Mouse (Mus musculus): ENCODE results near the gene Rlbp1.

Gene Rlbp1

DNA sequence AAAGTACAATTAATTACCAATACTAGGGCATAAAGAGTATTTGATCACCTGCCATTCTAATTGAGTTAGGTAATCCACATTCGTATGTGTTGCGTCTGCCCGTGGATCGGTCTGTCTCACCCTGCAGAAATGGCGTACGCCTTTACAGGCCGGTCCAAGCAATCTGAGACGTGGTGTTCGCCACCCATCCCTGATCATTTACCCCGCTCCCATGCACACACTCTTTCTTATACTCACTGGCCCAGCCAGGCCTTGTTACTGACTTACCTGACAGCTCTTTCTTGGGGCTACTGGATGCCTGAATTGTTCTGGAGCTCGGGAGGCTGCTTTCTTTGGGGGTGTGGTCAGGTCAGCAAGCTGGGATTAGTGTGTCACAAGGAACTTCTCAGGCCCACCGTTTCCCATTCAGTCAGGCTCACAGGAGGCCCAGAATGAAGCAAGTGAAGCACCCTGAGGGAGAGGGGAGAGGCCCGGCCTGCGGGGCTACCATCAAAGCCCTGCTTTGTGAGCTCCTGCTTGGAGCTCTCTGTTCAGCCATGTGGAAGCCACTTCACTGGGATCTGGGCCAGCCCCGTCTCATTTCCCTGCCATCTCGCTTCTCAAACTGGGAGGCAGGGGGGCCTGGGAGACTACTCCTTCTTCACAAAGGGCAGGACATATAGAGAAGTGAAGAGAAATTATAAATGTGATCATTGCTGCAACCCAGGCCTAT is at the start of gene Rlbp1:
TSS of gene Rlbp1 (minus strand) at position 627 of the 712 bp plus-strand sequence.
- no peak for DNase-seq (ENCODE audit: low spot score)

GRCm38 (mm10) chr7:79428243-79428642 is 41.4 kb upstream of the Rlbp1 start:
- DNase-seq (ENCODE audit: low spot score) = peak; percentile 67

DNA sequence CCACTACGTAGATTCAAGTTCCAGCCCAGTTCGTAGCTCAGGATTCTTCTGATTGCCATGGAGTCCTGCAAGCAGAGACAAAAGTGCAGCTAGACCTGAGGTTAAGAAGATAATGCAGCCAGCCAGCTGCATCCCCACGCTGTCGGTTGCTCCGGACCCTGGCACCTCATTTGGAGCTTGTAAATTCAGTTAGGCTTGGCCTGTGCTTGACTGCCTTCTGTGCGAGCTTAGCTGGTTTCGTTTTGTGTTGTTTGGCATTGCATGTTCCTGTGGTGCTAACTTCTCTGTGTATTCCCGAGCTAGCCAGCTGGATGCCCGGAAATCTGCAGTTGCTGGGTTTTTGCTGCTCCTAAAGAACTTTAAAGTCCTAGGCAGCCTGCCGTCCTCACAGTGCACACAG is 39.0 kb upstream of the Rlbp1 start:
- DNase-seq (ENCODE audit: low spot score) = no peak

GRCm38 (mm10) chr7:79422876-79423275 is 36.0 kb upstream of the Rlbp1 start:
- no peak for DNase-seq (ENCODE audit: low spot score)

DNA sequence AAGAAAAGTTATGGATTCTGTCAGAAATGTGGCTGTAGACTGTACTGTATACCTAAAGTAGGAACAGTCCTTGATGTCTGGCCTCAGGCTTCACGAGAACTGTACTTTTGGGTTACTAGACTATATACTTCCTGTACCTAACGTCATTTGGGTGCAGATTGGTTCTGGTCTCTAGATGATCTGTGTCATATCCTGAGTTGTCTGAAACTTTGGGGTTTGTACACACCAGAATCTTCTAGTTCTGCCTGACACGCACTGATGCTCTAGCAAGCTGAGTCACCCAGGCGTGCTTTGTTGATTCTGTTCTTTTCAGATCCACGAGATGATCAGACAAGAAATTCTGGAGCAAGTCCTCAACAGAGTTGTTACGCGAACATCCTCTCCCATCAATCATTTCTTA is 33.1 kb upstream of the Rlbp1 start:
- no peak for DNase-seq (ENCODE audit: low spot score)

GRCm38 (mm10) chr7:79414449-79415375 is 27.9 kb upstream of the Rlbp1 start:
- DNase-seq (ENCODE audit: low spot score) = no peak

DNA sequence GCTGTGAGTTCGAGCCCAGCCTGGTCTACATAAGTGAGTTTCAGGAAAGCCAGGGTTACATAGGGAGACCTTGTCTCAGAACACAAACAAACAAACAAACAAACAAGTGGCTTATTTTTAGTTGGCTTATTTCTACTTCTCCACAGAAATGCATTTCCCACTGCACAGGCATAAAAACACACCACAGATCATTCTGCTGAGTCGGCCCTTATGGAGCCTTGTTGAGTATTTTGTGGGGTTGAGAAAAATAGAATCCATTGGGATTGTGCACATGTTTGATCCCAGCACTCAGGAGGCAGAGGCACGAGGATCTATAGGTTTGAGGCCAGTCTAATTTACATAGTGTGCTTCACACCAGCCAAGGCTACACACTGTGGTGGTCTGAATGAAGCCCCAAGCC is 13.4 kb upstream of the Rlbp1 start:
- no peak for DNase-seq (ENCODE audit: low spot score)

GRCm38 (mm10) chr7:79398971-79399370 is 12.1 kb upstream of the Rlbp1 start:
- no peak for DNase-seq (ENCODE audit: low spot score)

- no peak for DNase-seq (ENCODE audit: low spot score)
Measured at GRCm38 (mm10) chr7:79398426-79398825, 11.6 kb upstream of the Rlbp1 start.

DNA sequence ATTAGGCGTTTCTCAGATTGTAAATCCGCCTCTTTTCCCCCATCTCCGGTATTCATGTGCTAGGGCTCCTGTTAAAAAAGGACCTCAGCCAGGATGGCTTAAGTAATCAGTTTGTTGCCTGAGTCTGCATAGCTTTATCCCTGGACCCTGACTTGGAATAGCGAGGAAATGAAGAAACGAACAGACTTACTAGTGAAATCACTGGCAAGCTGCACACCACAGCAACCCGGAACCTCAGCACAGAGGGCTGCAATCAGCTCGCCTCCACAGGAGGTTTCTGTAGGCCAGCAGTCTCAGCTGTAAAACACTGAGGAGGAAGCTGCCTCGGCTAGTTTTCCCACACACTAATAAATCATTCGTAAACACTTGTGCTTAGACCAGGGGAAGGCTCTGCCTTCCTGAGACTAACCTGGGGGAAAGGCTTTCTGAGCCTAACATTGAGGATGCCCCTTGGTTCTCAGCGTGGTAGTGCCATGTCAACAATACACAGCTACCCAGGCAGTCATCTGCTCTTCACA is 10.7 kb upstream of the Rlbp1 start:
- DNase-seq (ENCODE audit: low spot score) = no peak

- DNase-seq (ENCODE audit: low spot score) = no peak
Measured at GRCm38 (mm10) chr7:79395186-79395585, 8.3 kb upstream of the Rlbp1 start.

DNA sequence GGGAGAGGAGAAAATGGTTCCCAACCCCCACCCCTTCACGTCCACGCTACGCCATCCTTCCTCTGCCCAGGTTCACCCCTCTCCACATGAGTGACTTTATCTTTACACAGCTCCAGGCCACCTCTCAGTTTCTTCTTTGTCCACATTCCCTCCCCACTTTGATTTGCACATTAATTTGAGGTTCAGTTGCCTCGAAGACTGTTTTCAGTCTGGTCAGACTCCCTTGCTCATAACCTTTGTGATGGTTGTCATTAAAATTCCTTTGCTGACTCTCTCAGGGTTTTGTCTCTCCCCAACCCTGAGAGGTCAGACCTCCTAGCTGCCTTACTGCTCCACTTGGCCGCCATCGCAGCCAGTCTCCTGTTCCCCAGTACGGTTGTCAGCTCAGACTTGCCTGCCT is 7.8 kb upstream of the Rlbp1 start:
- DNase-seq (ENCODE audit: low spot score) = no peak

DNA sequence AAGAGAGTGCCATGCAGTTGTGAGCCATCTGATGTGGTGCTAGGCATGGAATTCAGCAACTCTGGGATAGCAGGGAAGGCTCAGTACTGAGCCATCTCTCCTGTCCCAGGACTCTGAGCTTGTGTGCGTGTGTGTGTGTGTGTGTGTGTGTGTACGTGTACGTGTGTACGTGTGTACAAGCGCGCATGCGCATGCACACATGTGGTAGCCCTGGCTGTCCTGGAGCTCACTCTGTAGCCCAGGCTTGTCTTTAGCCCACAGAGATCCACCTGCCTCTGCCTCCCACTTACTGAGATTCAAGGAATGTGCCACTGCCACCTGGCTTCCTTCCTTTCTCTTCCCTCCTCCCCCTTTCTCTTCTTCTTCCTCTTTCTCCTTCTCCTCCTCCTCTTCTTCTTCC is 7.1 kb upstream of the Rlbp1 start:
- no peak for DNase-seq (ENCODE audit: low spot score)

DNA sequence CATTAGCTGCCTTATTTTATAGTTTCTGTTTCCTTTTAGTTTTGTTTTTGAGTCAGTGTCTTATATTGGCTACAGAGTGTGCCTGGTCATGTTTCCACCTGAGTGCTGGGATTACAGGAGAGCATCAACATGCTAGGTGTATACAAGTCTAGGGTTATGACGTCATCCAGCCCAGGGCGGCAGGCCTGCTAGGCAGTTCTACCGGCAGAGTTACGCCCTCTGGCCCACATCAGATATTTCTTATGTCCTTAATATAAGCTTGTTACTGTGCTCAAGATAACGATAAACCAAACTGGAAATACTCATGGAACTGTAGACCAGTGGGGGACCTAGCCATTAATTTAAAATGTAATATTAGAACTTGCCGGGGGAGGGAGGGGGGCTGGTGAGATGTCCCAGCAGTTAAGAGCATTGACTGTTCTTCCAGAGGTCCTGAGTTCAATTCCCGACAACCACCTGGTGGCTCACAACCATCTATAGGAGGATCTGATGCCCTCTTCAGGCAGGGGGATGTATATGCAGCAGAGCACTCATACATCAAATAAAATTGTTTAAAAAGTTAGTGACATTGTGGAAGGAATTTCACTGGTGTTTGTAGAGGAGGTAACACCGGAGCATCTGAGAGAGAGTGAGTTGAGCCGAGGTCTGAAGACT is 6.1 kb upstream of the Rlbp1 start:
- DNase-seq (ENCODE audit: low spot score) = peak; percentile 26

GRCm38 (mm10) chr7:79391883-79392649 is 5.2 kb upstream of the Rlbp1 start, which contains the start of gene Fanci:
Gene Fanci, plus strand, starts transcription at chr7:79391929.
- peak; percentile 95 for DNase-seq (ENCODE audit: low spot score)

DNA sequence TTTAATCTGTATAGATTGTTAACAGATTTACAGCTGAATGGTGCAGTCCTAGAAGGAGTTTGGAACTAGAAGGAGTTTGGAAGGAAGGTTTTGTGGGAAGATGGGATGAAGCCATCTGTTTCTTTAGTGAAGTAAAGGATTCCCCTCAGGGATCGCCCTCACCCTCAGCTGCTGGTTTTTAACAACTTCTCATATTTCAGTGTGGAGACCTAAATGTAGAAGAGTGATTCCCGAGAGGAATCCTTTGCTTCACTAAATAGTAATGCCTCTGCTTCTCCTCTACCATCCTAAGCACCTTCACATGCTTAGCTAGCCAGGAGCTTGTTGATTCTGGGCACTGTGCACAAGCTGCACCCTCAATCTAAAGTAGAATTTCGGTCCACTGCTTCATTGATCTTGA is 4.6 kb upstream of the Rlbp1 start:
- no peak for DNase-seq (ENCODE audit: low spot score)

GRCm38 (mm10) chr7:79390141-79390708 is 3.4 kb upstream of the Rlbp1 start:
- DNase-seq (ENCODE audit: low spot score) = no peak

DNA sequence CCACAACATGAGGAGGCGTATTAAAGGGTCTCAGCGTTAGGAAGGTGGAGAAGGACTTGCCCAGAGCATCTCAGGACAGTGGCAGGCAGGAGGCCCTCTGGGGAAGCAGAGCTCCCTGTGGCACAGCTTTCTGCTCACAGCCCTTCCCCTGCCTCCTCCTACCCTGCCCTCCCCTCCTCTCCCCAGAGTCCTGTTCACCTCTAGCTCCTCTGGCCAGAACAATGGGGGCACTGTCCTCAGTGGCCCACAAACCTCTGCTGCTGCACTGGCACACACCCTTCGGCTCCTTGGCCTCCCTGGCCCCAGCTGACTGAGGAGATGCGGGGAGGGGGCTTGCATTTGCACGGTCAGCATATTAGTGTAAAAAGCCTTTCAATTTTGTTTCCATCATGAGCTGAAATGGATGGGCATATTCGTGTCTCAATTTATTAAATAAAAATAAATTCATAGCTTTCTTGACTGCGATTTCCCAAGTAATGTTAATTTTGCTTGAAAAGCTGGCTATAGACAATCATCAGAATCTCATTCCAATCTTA is 1.9 kb upstream of the Rlbp1 start:
- no peak for DNase-seq (ENCODE audit: low spot score)

GRCm38 (mm10) chr7:79387991-79388390 is 1.1 kb upstream of the Rlbp1 start:
- no peak for DNase-seq (ENCODE audit: low spot score)

DNA sequence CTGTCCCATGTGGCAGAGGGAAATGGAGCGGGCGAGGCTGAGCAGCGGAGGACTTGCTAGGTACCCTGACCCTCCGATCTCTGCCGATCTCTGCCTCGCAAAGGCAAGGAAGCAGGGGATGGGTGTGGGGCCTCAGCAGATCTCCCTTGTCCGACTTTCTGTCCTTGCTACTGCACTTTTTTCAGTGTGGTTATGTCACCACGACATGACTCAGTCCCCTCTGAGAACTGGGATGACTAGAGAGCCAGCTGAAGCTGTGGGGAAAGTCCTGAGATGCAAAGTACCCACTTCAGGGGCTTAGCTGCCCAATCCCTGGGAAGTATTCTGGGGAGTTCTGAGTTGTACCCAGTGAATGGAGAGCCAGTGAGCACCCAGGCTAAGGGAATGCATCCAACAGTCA is 292 bp upstream of the Rlbp1 start:
- no peak for DNase-seq (ENCODE audit: low spot score)
